Mouse (Mus musculus) thymus, adult 2 months (tissue): ENCODE measurements around the gene Hmbs.

Source experiments
- CTCF ChIP-seq: fragments of 200-500 bp; IDR thresholded peaks from 2 replicates; pipeline ENCODE4 v1.5.1; 2012; ENCODE audit warnings: mild to moderate bottlenecking, control low read depth, low read length, moderate library complexity, borderline replicate concordance; ENCODE audit not compliant: control insufficient read depth, poor library complexity, insufficient read depth; ENCODE audit errors: extremely low read depth
- POLR2A ChIP-seq: fragments of 200-500 bp; IDR thresholded peaks from 2 replicates; pipeline ENCODE4 v1.6.1; 2012; ENCODE audit warnings: mild to moderate bottlenecking, low read length, control low read depth, moderate library complexity; ENCODE audit not compliant: control insufficient read depth, poor library complexity, insufficient read depth; ENCODE audit errors: extremely low read depth

DNA sequence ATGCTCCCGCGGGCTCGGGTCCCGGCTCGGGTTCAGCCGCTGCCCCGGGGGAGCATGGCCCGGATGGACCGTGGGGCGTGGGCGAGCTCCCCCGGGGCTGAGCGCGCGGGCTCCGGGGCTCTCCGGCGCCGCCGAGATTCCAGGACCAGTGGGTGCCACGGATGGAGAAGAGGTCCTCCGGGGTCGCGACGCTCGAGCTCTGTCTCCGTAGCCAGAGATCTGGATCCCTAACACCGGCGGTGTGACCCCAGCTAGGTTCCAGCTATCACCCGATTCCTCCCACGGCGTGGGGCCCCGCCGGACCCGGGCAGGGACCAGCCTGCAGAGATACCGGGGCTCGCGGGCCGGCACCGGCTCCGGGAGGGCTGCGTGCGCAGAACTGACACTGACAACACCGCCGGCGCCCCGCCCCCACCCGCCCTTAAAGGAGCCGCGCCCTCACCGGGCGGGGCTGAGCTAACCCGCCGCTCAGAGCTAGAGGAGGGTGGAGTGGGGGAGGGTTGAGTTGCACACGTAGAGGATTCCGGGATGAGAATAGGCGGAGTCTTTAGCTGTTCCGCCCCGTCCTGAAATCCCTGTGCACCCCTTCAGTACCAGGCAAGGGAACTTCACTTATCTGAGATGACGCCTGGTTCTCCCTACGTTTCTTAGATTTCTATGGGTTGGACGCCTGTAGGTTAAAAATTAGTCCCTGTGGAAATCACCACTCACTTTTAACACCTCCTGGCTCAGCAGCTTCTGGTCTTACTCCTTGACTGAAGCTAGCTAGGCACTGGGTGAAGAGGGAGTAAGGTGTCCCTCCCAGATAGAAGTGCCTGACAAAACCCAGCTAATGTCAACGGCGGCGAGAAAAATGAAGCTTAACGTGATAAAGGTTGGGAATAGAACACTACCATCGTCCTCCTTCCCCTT is 23.9 kb downstream of the Hmbs start, which contains the start of gene C2cd2l:
- TF ChIP-seq POLR2A (peak; percentile 55; the same call in 1 of the 2 replicates), CTCF (0 out of 2 replicates have a peak, but pooled peaks have one; percentile 20)
